Mouse (Mus musculus): ENCODE measurements around the gene Sec14l3.

GRCm38 (mm10) chr11:4076633-4077032 is 12.0 kb downstream of the Sec14l3 start:
- no peak for TF ChIP-seq CTCF (IDR thresholded peaks at IDR 0.05; ENCODE audit: borderline replicate concordance, extremely low read depth, insufficient read depth, insufficient read length)
- TF ChIP-seq POLR2A (IDR thresholded peaks at IDR 0.05; ENCODE audit: borderline replicate concordance, extremely low read depth, insufficient read depth, insufficient read length, poor library complexity, severe bottlenecking) = no peak
